Mouse (Mus musculus) adrenal gland (tissue): ENCODE measurements around the gene Sorcs3.

Experiments
- intact Hi-C: fragments of 180-260 bp; cut with DNase I; formaldehyde crosslinking; loops from one replicate; pipeline ENCODE4 v1.15.1; 2025

The Sorcs3 gene

GRCm38 (mm10) chr19:48503896-48504620 lies 298.2 kb downstream of the Sorcs3 start:
- intact Hi-C loops = no loop called here

- intact Hi-C loops = no loop called here
Measured at GRCm38 (mm10) chr19:48523803-48524202, 318.0 kb downstream of the Sorcs3 start.

- intact Hi-C loops = no loop called here
Measured at GRCm38 (mm10) chr19:48524527-48525214, 318.8 kb downstream of the Sorcs3 start.

GRCm38 (mm10) chr19:48533582-48533981 lies 327.8 kb downstream of the Sorcs3 start:
- intact Hi-C loops = no loop called here

- intact Hi-C loops = no loop called here
Measured at GRCm38 (mm10) chr19:48544294-48544693, 338.5 kb downstream of the Sorcs3 start.

- intact Hi-C loops = no loop called here
Measured at GRCm38 (mm10) chr19:48545421-48546132, 339.8 kb downstream of the Sorcs3 start.

GRCm38 (mm10) chr19:48546133-48546448 lies 340.3 kb downstream of the Sorcs3 start:
- intact Hi-C loops = no loop called here

GRCm38 (mm10) chr19:48548143-48548881 lies 342.5 kb downstream of the Sorcs3 start:
- intact Hi-C loops = no loop called here

- intact Hi-C loops = no loop called here
Measured at GRCm38 (mm10) chr19:48559432-48559831, 353.6 kb downstream of the Sorcs3 start.

- intact Hi-C loops = no loop called here
Measured at GRCm38 (mm10) chr19:48575736-48576135, 369.9 kb downstream of the Sorcs3 start.

- intact Hi-C loops = no loop called here
Measured at GRCm38 (mm10) chr19:48577169-48577568, 371.3 kb downstream of the Sorcs3 start.

GRCm38 (mm10) chr19:48584938-48585560 lies 379.2 kb downstream of the Sorcs3 start:
- intact Hi-C loops = no loop called here

- intact Hi-C loops = no loop called here
Measured at GRCm38 (mm10) chr19:48616951-48617350, 411.1 kb downstream of the Sorcs3 start.

- intact Hi-C loops = no loop called here
Measured at GRCm38 (mm10) chr19:48630671-48631327, 425.0 kb downstream of the Sorcs3 start.

- intact Hi-C loops = no loop called here
Measured at GRCm38 (mm10) chr19:48642566-48642965, 436.7 kb downstream of the Sorcs3 start.

- intact Hi-C loops = no loop called here
Measured at GRCm38 (mm10) chr19:48649941-48650340, 444.1 kb downstream of the Sorcs3 start.

GRCm38 (mm10) chr19:48651617-48652016 lies 445.8 kb downstream of the Sorcs3 start:
- intact Hi-C loops = no loop called here

GRCm38 (mm10) chr19:48660201-48660600 lies 454.4 kb downstream of the Sorcs3 start:
- intact Hi-C loops = no loop called here

GRCm38 (mm10) chr19:48679896-48680295 lies 474.1 kb downstream of the Sorcs3 start:
- intact Hi-C loops = no loop called here

- intact Hi-C loops = no loop called here
Measured at GRCm38 (mm10) chr19:48682485-48682884, 476.7 kb downstream of the Sorcs3 start.

- intact Hi-C loops = no loop called here
Measured at GRCm38 (mm10) chr19:48686369-48686768, 480.5 kb downstream of the Sorcs3 start.
